Mouse (Mus musculus): ENCODE measurements around the gene Adrm1. TPM values are rescaled to one million over a fixed set of nuclear protein-coding genes. Genes with fewer than 3 reads are reported as not detected.
"Not testable (repeated sequence)": the region's sequence is repeated elsewhere in the genome, so short reads cannot be mapped to it uniquely, and the experiment has no call there.

The Adrm1 gene
- polyA plus RNA-seq, 1 experiment from 2014 or later: 207 TPM

DNA sequence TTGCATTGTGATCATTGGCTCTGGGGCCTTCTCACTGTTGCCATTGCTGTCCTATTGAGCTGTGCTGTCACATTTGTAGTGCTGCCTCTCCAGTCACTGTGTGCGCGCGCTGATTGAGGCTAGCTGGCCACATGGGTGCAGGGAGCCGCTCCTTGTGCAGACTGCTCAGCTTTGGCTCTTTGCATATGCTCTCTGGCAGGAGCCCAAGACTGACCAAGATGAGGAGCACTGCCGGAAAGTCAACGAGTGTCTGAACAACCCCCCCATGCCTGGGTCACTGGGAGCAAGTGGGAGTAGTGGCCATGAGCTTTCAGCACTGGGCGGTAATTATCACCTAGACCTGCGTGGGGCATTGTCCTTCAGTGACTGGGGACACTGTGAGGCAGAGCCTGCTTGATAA is 2.4 kb downstream of the Adrm1 start:
- 94% methylated on average over 8 of the region's 8 CpGs for WGBS
- not testable (repeated sequence) for H3K4me2 ChIP-seq (ENCODE audit: low read depth, low read length, severe bottlenecking); H3K27me3 ChIP-seq (ENCODE audit: control insufficient read depth, insufficient read depth, low read length)

DNA sequence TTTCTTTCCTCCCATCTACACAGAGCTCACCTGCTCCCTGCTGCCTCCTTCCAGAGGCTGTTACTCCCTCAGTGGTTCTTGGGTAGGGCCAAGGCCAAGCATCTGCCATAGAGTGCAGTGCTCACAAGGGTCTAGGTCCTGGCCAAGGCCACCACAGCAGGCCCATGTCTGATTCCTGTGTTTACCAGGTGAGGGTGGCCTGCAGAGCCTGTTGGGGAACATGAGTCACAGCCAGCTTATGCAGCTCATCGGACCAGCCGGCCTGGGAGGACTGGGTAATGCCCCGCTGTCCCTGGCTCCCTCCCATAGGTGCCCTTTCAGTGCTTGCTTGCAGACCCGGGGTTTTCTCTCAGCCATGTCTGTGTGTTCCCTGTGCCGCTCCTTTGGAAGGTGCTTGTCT is 2.8 kb downstream of the Adrm1 start:
- H3K36me3 ChIP-seq (ENCODE audit: control insufficient read depth, insufficient read depth, low read length): peaks cover 6% of the 10 kb centered on the region; the same call in 1 of the 2 replicates
- ATAC-seq (replicated peaks; ENCODE audit: low FRiP score): no peak
- H3K9ac ChIP-seq (ENCODE audit: low read length): no peak overlapping the region
- no peaks in the 10 kb centered on the region for H3K9me3 ChIP-seq (ENCODE audit: control insufficient read depth, low read length)
- DNase-seq (ENCODE audit: low spot score): no peak
- no peak overlapping the region for H3K4me2 ChIP-seq (ENCODE audit: low read depth, low read length, severe bottlenecking)
- no peak overlapping the region for H3K4me3 ChIP-seq (ENCODE audit: low read depth, low read length)
- H3K4me1 ChIP-seq (replicated peaks; ENCODE audit: control insufficient read depth, insufficient read depth, low read length): peaks cover 13% of the 10 kb centered on the region
- H3K27me3 ChIP-seq (ENCODE audit: control insufficient read depth, insufficient read depth, low read length): no peaks in the 10 kb centered on the region
- WGBS: 88% methylated on average over 5 of the region's 5 CpGs
- H3K27ac ChIP-seq (ENCODE audit: low read depth, low read length): no peak overlapping the region

More for the DNA sequence above, 2.4 kb downstream of the Adrm1 start:
- peaks cover 13% of the 10 kb centered on the region for H3K4me1 ChIP-seq (replicated peaks; ENCODE audit: control insufficient read depth, insufficient read depth, low read length)
- not testable (repeated sequence) for H3K36me3 ChIP-seq (ENCODE audit: control insufficient read depth, insufficient read depth, low read length); ATAC-seq (replicated peaks; ENCODE audit: low FRiP score); H3K27ac ChIP-seq (ENCODE audit: low read depth, low read length); H3K9ac ChIP-seq (ENCODE audit: low read length); H3K4me3 ChIP-seq (ENCODE audit: low read depth, low read length); DNase-seq (ENCODE audit: low spot score); H3K9me3 ChIP-seq (ENCODE audit: control insufficient read depth, low read length)

DNA sequence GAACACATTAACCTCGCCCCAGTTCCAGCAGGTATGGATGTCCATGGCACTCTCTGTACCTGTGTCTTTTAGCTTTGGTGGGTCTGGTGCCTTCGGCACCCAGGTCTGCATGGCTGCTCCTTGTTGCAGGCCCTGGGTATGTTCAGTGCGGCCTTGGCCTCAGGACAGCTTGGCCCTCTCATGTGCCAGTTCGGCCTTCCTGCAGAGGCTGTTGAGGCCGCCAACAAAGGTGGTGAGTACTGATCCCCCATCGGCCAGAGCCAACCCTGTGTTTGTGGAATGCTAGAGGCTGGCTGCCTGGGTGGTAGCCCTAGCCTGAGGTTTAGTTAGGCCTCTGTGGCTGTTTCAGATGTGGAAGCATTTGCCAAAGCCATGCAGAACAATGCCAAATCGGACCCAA is 4.4 kb downstream of the Adrm1 start:
- 94% methylated on average over 7 of the region's 7 CpGs for WGBS
- peaks cover 6% of the 10 kb centered on the region; the same call in 1 of the 2 replicates for H3K36me3 ChIP-seq (ENCODE audit: control insufficient read depth, insufficient read depth, low read length)

DNA sequence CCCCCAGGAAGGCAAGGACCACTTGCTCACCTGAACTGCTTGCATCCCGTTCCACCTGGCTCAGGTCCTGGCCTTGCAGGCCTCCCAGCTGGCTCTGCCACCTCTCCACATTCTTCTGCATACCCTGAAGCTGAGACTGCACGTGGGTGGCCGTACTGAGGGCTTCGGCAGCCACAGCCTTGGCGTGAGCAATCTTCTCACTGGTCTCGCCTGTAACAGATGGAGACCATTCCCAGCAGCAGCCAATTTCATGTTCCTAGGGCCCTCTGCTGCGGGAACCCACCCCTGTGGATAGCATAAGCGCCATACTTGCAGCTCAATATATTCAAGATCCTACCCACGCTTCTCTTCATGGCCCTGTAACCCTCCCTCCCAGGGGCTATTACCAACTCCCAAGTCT is 10.3 kb downstream of the Adrm1 start:
- Histone ChIP-seq H3K4me2 (ENCODE audit: low read depth, low read length, severe bottlenecking) (no peak overlapping the region), H3K9ac (ENCODE audit: low read length) (no peak overlapping the region), H3K27me3 (ENCODE audit: control insufficient read depth, insufficient read depth, low read length) (no peaks in the 10 kb centered on the region), H3K9me3 (ENCODE audit: control insufficient read depth, low read length) (no peaks in the 10 kb centered on the region), H3K4me1 (replicated peaks; ENCODE audit: control insufficient read depth, insufficient read depth, low read length) (no peaks in the 10 kb centered on the region), H3K4me3 (ENCODE audit: low read depth, low read length) (no peak overlapping the region), H3K36me3 (ENCODE audit: control insufficient read depth, insufficient read depth, low read length) (peaks cover 5% of the 10 kb centered on the region; the same call in 1 of the 2 replicates), H3K27ac (ENCODE audit: low read depth, low read length) (no peak overlapping the region)
- DNase-seq (ENCODE audit: low spot score): no peak
- WGBS: 90% methylated on average over 9 of the region's 9 CpGs
- no peak for ATAC-seq (replicated peaks; ENCODE audit: low FRiP score)

More for the DNA sequence above, 4.4 kb downstream of the Adrm1 start:
- DNase-seq (ENCODE audit: low spot score) (no peak), ATAC-seq (replicated peaks; ENCODE audit: low FRiP score) (no peak)
- Histone ChIP-seq H3K4me3 (ENCODE audit: low read depth, low read length) (no peak overlapping the region), H3K4me2 (ENCODE audit: low read depth, low read length, severe bottlenecking) (no peak overlapping the region), H3K9ac (ENCODE audit: low read length) (no peak overlapping the region), H3K27me3 (ENCODE audit: control insufficient read depth, insufficient read depth, low read length) (no peaks in the 10 kb centered on the region), H3K9me3 (ENCODE audit: control insufficient read depth, low read length) (no peaks in the 10 kb centered on the region), H3K4me1 (replicated peaks; ENCODE audit: control insufficient read depth, insufficient read depth, low read length) (peaks cover 13% of the 10 kb centered on the region), H3K27ac (ENCODE audit: low read depth, low read length) (no peak overlapping the region)

DNA sequence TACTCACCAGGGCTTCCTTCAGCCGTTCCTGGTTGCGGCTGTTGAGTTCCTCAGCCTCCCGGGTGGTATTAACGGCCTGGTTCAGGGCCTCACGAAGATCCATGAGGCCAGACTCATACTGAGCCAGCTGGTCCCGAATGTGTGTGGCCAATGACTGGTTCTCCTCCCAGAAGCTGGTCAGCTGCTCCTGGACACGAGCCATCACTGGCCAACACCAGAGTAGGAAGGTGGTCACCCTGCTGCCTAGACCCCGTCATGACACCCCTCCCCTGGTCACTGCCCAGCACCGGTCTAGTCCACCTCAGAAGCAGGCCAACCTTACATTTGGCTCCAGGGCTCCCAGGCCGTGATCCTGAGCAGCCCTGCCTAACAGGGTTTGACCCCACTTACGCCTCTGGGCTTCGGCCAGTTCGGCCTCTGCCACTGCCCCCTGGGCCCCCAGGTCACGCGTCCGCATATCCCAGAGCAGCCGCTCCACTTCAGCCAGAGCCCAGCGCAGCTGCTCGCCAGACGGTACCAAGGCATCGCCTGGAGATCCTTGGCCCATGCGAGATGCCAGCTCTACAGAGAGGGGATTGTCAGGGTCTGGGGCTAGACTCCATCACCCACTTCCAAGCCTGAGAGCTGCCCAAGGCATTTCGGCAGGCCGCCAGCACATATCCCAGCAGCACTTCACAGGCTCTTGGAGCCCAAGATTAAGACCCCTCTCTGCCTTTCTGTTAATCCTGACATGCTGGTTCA is 12.9 kb downstream of the Adrm1 start:
- Histone ChIP-seq H3K4me2 (ENCODE audit: low read depth, low read length, severe bottlenecking) (no peak overlapping the region), H3K36me3 (ENCODE audit: control insufficient read depth, insufficient read depth, low read length) (no peaks in the 10 kb centered on the region), H3K9me3 (ENCODE audit: control insufficient read depth, low read length) (no peaks in the 10 kb centered on the region), H3K9ac (ENCODE audit: low read length) (no peak overlapping the region), H3K4me3 (ENCODE audit: low read depth, low read length) (no peak overlapping the region), H3K27me3 (ENCODE audit: control insufficient read depth, insufficient read depth, low read length) (no peaks in the 10 kb centered on the region), H3K27ac (ENCODE audit: low read depth, low read length) (no peak overlapping the region), H3K4me1 (replicated peaks; ENCODE audit: control insufficient read depth, insufficient read depth, low read length) (no peaks in the 10 kb centered on the region)
- no peak for DNase-seq (ENCODE audit: low spot score)
- 93% methylated on average over 24 of the region's 24 CpGs for WGBS
- ATAC-seq (replicated peaks; ENCODE audit: low FRiP score): no peak

DNA sequence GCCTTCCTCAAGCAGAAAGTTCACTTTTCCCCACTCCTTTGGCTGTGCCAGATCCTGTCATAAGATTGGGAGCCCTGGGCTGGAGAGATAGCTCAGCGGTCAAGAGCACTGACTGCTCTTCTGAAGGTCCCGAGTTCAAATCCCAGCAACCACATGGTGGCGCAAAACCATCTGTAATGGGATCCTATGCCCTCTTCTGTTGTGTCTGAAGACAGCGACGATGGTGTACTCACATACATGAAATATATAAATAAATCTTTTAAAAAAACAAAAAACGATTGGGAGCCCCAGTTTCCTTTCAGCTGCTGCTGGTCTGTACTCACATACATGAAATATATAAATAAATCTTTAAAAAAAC is 13.4 kb downstream of the Adrm1 start:
- H3K36me3 ChIP-seq (ENCODE audit: control insufficient read depth, insufficient read depth, low read length): no peaks in the 10 kb centered on the region

DNA sequence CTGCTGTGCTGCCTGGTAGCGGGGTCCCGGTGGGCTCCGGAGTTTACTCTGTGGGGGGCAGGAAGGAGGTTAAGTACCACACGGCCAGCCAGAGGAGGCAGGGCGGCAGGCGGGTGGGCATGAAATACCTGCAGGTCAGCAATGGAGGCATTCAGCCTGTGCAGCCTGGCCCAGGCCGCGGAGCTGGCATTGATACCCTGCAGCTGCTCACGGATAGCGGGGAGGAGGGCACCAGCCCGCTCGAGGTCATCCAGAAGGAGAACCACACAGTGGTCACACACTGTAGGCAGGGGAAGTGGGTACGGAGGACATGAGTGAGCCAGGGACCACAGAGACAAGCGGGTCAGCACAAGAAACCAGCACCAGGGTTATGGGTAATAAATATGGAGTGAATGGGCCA is 14.4 kb downstream of the Adrm1 start:
- no peak overlapping the region for H3K4me2 ChIP-seq (ENCODE audit: low read depth, low read length, severe bottlenecking)
- H3K36me3 ChIP-seq (ENCODE audit: control insufficient read depth, insufficient read depth, low read length): no peaks in the 10 kb centered on the region
- 91% methylated on average over 14 of the region's 14 CpGs for WGBS
- ATAC-seq (replicated peaks; ENCODE audit: low FRiP score): no peak
- H3K4me3 ChIP-seq (ENCODE audit: low read depth, low read length): no peak overlapping the region
- no peak for DNase-seq (ENCODE audit: low spot score)
- H3K27me3 ChIP-seq (ENCODE audit: control insufficient read depth, insufficient read depth, low read length): no peaks in the 10 kb centered on the region
- H3K9ac ChIP-seq (ENCODE audit: low read length): no peak overlapping the region
- H3K27ac ChIP-seq (ENCODE audit: low read depth, low read length): no peak overlapping the region
- H3K9me3 ChIP-seq (ENCODE audit: control insufficient read depth, low read length): no peaks in the 10 kb centered on the region
- H3K4me1 ChIP-seq (replicated peaks; ENCODE audit: control insufficient read depth, insufficient read depth, low read length): no peaks in the 10 kb centered on the region

More for the DNA sequence above, 13.4 kb downstream of the Adrm1 start:
- Histone ChIP-seq H3K4me1 (replicated peaks; ENCODE audit: control insufficient read depth, insufficient read depth, low read length) (no peaks in the 10 kb centered on the region), H3K27ac (ENCODE audit: low read depth, low read length) (no peak overlapping the region), H3K9me3 (ENCODE audit: control insufficient read depth, low read length) (no peaks in the 10 kb centered on the region), H3K4me2 (ENCODE audit: low read depth, low read length, severe bottlenecking) (no peak overlapping the region), H3K4me3 (ENCODE audit: low read depth, low read length) (no peak overlapping the region), H3K9ac (ENCODE audit: low read length) (no peak overlapping the region), H3K27me3 (ENCODE audit: control insufficient read depth, insufficient read depth, low read length) (no peaks in the 10 kb centered on the region)
- no peak for DNase-seq (ENCODE audit: low spot score)
- WGBS: 88% methylated on average over 6 of the region's 6 CpGs
- no peak for ATAC-seq (replicated peaks; ENCODE audit: low FRiP score)

DNA sequence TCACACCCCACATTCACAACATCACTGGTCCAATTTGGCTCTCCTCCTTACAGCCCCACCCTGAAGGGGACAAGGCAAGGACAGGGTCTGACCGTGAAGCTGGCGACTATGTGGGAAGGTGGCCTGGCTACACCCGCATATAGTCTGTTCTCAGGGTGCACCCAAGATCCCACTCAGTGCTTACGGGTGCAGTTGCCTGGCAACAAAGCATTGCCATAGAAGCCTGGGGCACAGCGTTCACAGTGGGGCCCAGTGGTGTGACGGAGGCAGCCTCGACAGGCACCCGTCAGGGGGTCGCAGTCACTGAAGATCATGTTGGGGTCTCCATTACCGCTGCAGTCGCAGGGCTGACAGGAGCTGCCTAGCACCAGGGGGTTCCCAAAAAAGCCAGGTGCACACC is 16.1 kb downstream of the Adrm1 start:
- H3K4me1 ChIP-seq (replicated peaks; ENCODE audit: control insufficient read depth, insufficient read depth, low read length): no peaks in the 10 kb centered on the region
- no peak for DNase-seq (ENCODE audit: low spot score)
- WGBS: 92% methylated on average over 11 of the region's 11 CpGs
- H3K4me3 ChIP-seq (ENCODE audit: low read depth, low read length): no peak overlapping the region
- no peaks in the 10 kb centered on the region for H3K36me3 ChIP-seq (ENCODE audit: control insufficient read depth, insufficient read depth, low read length)
- H3K27me3 ChIP-seq (ENCODE audit: control insufficient read depth, insufficient read depth, low read length): no peaks in the 10 kb centered on the region
- no peak overlapping the region for H3K4me2 ChIP-seq (ENCODE audit: low read depth, low read length, severe bottlenecking)
- ATAC-seq (replicated peaks; ENCODE audit: low FRiP score): no peak
- H3K27ac ChIP-seq (ENCODE audit: low read depth, low read length): no peak overlapping the region
- H3K9ac ChIP-seq (ENCODE audit: low read length): no peak overlapping the region
- H3K9me3 ChIP-seq (ENCODE audit: control insufficient read depth, low read length): no peaks in the 10 kb centered on the region
